Mouse (Mus musculus): ENCODE data around the gene Tecpr2. TPM values are rescaled to one million over a fixed set of nuclear protein-coding genes. Genes with fewer than 3 reads are reported as not detected.
A peak's percentile ranks its signal among the peaks of the same experiment; 100 is the strongest.

The Tecpr2 gene
- total and polyA plus RNA-seq, 3 experiments = 5.8 to 5.9 TPM; not detected in 1

DNA sequence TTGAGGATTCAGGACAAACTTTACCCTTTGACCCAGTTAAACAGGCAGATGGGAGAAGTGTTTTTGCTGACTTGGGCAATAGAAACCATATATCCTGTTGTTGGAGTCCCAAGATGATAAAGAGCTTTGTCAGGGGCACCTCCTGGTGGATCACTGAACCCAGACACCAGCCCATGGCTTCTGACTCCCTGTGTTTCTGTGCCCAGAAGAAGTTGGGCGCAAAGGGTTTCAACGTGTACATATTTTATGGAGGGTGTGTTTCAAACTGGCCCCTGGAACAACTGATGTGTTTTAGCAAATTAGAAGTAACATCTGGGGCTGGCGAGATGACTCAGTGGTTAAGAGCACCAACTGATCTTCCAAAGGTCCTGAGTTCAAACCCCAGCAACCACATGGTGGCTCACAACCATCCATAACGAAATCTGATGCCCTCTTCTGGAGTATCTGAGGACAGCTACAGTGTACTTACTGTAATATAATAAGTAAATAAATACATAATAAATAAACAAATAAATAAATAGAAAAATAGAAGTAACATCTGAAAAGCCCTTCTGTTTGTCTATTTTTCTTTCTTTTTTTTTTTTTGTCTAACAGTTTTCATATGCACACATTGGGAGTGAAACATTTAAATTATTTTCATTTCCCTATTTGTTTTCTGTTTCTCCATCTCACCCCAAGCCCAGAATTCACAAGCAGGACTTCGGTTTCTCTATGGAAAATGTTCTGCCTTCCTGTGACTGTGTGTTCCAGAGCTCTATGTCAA is 47.2 kb upstream of the Tecpr2 start:
- H3K9me3 ChIP-seq (replicated peaks; ENCODE audit: insufficient read depth, low read length) = no peaks in the 10 kb centered on the region
- TF ChIP-seq ZKSCAN1 (IDR thresholded peaks at IDR 0.05; ENCODE audit: low read depth, low read length) (no peak), ZNF384 (IDR thresholded peaks at IDR 0.05; ENCODE audit: low read depth, low read length) (0 out of 2 replicates have a peak, but pooled peaks have one; percentile 29), CTCF (IDR thresholded peaks at IDR 0.05 in 2 of 3, conservative IDR thresholded peaks at IDR 0.05 in 1 of 3; ENCODE audit: control insufficient read depth in 1 of 3, insufficient read depth in 1 of 3, low read depth in 2 of 3, low read length in 3 of 3, poor library complexity in 1 of 3, severe bottlenecking in 1 of 3) (peak; percentile 6 to 31 (median 9); a peak in 2 of 6 replicates), ETS1 (IDR thresholded peaks at IDR 0.05; ENCODE audit: low read depth, low read length) (no peak), JUND (IDR thresholded peaks at IDR 0.05; ENCODE audit: low read depth, low read length) (no peak), TBP (IDR thresholded peaks at IDR 0.05; ENCODE audit: low read depth, low read length) (peak; percentile 83), UBTF (IDR thresholded peaks at IDR 0.05; ENCODE audit: borderline replicate concordance, insufficient read depth, low read depth, low read length) (no peak), RAD21 (IDR thresholded peaks at IDR 0.05; ENCODE audit: low read depth, low read length) (no peak), MXI1 (IDR thresholded peaks at IDR 0.05; ENCODE audit: low read depth, low read length) (0 out of 2 replicates have a peak, but pooled peaks have one; percentile 17), SIN3A (IDR thresholded peaks at IDR 0.05; ENCODE audit: low read length) (0 out of 2 replicates have a peak, but pooled peaks have one; percentile 8), MYC (IDR thresholded peaks at IDR 0.05; ENCODE audit: low read depth, low read length) (0 out of 2 replicates have a peak, but pooled peaks have one; percentile 66), CHD2 (IDR thresholded peaks at IDR 0.05; ENCODE audit: low read length) (no peak), KAT2A (conservative IDR thresholded peaks at IDR 0.05; ENCODE audit: low read depth, low read length) (no peak), MAFK (IDR thresholded peaks at IDR 0.05; ENCODE audit: borderline replicate concordance, low read depth, low read length) (no peak), SMC3 (IDR thresholded peaks at IDR 0.05; ENCODE audit: low read depth, low read length) (peak; percentile 41)
- H3K4me1 ChIP-seq (ENCODE audit: control insufficient read depth in 1 of 2, insufficient read depth in 2 of 2, low read length in 2 of 2) = peaks cover 0 to 12% of the 10 kb centered on the region in 2 experiments; a peak in 2 of 4 replicates

GRCm38 (mm10) chr12:110843194-110844048 is 45.6 kb upstream of the Tecpr2 start:
- H3K27ac ChIP-seq (ENCODE audit: control insufficient read depth, low read depth, low read length) = no peak overlapping the region; the same call in 1 of the 2 replicates
- no peaks in the 10 kb centered on the region for H3K9me3 ChIP-seq (replicated peaks; ENCODE audit: insufficient read depth, low read length)
- peaks cover 0 to 12% of the 10 kb centered on the region in 2 experiments; a peak in 2 of 4 replicates for H3K4me1 ChIP-seq (ENCODE audit: control insufficient read depth in 1 of 2, insufficient read depth in 2 of 2, low read length in 2 of 2)
- H3K36me3 ChIP-seq (ENCODE audit: control insufficient read depth in 1 of 2, insufficient read depth in 2 of 2, low read length in 2 of 2) = peaks cover 0 to 6% of the 10 kb centered on the region in 2 experiments; a peak in 1 of 4 replicates
- no peaks in the 10 kb centered on the region for H3K27me3 ChIP-seq (ENCODE audit: control insufficient read depth in 1 of 2, insufficient read depth in 2 of 2, low read length in 2 of 2)
- H3K79me2 ChIP-seq (ENCODE audit: control insufficient read depth, insufficient read depth, low read length, poor library complexity) = no peaks in the 10 kb centered on the region; the same call in 1 of the 2 replicates
- peak; percentile 90 for DNase-seq (ENCODE audit: low read depth, low spot score)
- H3K9ac ChIP-seq (ENCODE audit: control insufficient read depth, low read depth, low read length, poor library complexity, severe bottlenecking) = peak overlapping the region; percentile 65
- peak overlapping the region; percentile 47 to 85 for H3K4me3 ChIP-seq (ENCODE audit: control insufficient read depth in 1 of 2, insufficient read depth in 1 of 2, low read depth in 2 of 2, low read length in 2 of 2)
- TF ChIP-seq EP300 (IDR thresholded peaks at IDR 0.05; ENCODE audit: low read depth in 1 of 2, low read length in 2 of 2) (0 out of 4 replicates have a peak, but pooled peaks of 1 of the 2 experiments have one; percentile 18), HCFC1 (IDR thresholded peaks at IDR 0.05; ENCODE audit: low read depth, low read length) (no peak), ZMIZ1 (IDR thresholded peaks at IDR 0.05; ENCODE audit: low read depth, low read length) (no peak), TBP (IDR thresholded peaks at IDR 0.05; ENCODE audit: low read depth, low read length) (no peak), MAX (IDR thresholded peaks at IDR 0.05; ENCODE audit: low read length) (no peak), MYB (IDR thresholded peaks at IDR 0.05; ENCODE audit: low read depth, low read length) (no peak), MYC (IDR thresholded peaks at IDR 0.05; ENCODE audit: low read depth, low read length) (0 out of 2 replicates have a peak, but pooled peaks have one; percentile 11), ZKSCAN1 (IDR thresholded peaks at IDR 0.05; ENCODE audit: low read depth, low read length) (no peak), POLR2A (IDR thresholded peaks at IDR 0.05; ENCODE audit: control insufficient read depth in 1 of 2, insufficient read depth in 1 of 2, low read depth in 1 of 2, low read length in 2 of 2, poor library complexity in 1 of 2) (no peak), GATA1 (IDR thresholded peaks at IDR 0.05; ENCODE audit: low read depth, low read length) (no peak), ZNF384 (IDR thresholded peaks at IDR 0.05; ENCODE audit: low read depth, low read length) (peak; percentile 49), MAZ (IDR thresholded peaks at IDR 0.05; ENCODE audit: low read depth, low read length) (no peak), CHD1 (IDR thresholded peaks at IDR 0.05; ENCODE audit: low read depth, low read length) (no peak), RAD21 (IDR thresholded peaks at IDR 0.05; ENCODE audit: low read depth, low read length) (peak; percentile 95), BHLHE40 (IDR thresholded peaks at IDR 0.05; ENCODE audit: borderline replicate concordance, low read depth, low read length) (peak; percentile 73), NRF1 (IDR thresholded peaks at IDR 0.05; ENCODE audit: insufficient read depth, low read depth, low read length, poor library complexity, severe bottlenecking) (no peak), MXI1 (IDR thresholded peaks at IDR 0.05; ENCODE audit: low read depth, low read length) (peak; percentile 55)

More for the DNA sequence above, 47.2 kb upstream of the Tecpr2 start:
- peak; percentile 63 for DNase-seq (ENCODE audit: low read depth, low spot score)
- Histone ChIP-seq H3K79me2 (ENCODE audit: control insufficient read depth, insufficient read depth, low read length, poor library complexity) (no peaks in the 10 kb centered on the region; the same call in 1 of the 2 replicates), H3K36me3 (ENCODE audit: control insufficient read depth in 1 of 2, insufficient read depth in 2 of 2, low read length in 2 of 2) (peaks cover 0 to 6% of the 10 kb centered on the region in 2 experiments; a peak in 1 of 4 replicates), H3K27ac (ENCODE audit: control insufficient read depth, low read depth, low read length) (0 out of 2 replicates have a peak overlapping the region, but pooled peaks have one; percentile 6), H3K4me3 (ENCODE audit: control insufficient read depth in 1 of 2, insufficient read depth in 1 of 2, low read depth in 2 of 2, low read length in 2 of 2) (peak overlapping the region in 1 of 2 experiments; percentile 11; a peak in 2 of 4 replicates), H3K27me3 (ENCODE audit: control insufficient read depth in 1 of 2, insufficient read depth in 2 of 2, low read length in 2 of 2) (no peaks in the 10 kb centered on the region), H3K9ac (ENCODE audit: control insufficient read depth, low read depth, low read length, poor library complexity, severe bottlenecking) (peak overlapping the region; percentile 16; the same call in 1 of the 2 replicates)

All from MEL (cell line).